Mouse (Mus musculus): Measurements from ENCODE around the gene Cd274. TPM values are rescaled to one million over a fixed set of nuclear protein-coding genes. Genes with fewer than 3 reads are reported as not detected.

Gene Cd274
- polyA plus RNA-seq, 1 experiment from 2014 or later: 0.46 TPM

DNA sequence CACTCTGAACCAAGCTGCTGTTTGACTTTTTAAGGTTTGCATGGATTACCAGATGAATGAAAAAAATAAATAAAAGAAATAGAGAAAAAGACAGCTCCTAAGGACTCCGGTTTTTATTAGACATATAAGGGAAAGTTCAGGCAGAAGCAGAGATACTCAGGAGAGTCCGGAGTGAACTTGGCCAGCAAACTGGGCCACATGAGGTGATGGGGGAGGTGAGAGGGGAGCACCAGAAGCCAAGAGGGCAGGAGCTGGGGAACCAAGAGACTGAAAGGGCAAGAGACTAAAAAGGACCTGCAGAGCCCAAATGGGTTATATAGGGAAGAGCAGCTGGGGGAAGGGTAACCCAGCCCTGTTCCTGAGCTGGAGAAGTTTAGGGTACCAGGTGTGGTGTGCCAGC is 27.5 kb downstream of the Cd274 start:
- H3K4me1 ChIP-seq (ENCODE audit: control insufficient read depth, insufficient read depth, low read length): no peaks in the 10 kb centered on the region
- no peaks in the 10 kb centered on the region for H3K36me3 ChIP-seq (ENCODE audit: control insufficient read depth, insufficient read depth, low read length)
- no peaks in the 10 kb centered on the region for H3K9me3 ChIP-seq (replicated peaks; ENCODE audit: control insufficient read depth, low read length)
- H3K27me3 ChIP-seq (replicated peaks; ENCODE audit: control insufficient read depth, insufficient read depth, low read length): no peaks in the 10 kb centered on the region
- no peak overlapping the region for H3K4me2 ChIP-seq (ENCODE audit: low read length)
- DNase-seq (ENCODE audit: low spot score): no peak
- no peak for ATAC-seq
- no peak overlapping the region for H3K4me3 ChIP-seq (ENCODE audit: low read depth, low read length)
- WGBS: 96% methylated on average over 2 of the region's 2 CpGs
- no peak overlapping the region for H3K9ac ChIP-seq (ENCODE audit: low read length)
- H3K27ac ChIP-seq (ENCODE audit: low read depth, low read length): no peak overlapping the region

DNA sequence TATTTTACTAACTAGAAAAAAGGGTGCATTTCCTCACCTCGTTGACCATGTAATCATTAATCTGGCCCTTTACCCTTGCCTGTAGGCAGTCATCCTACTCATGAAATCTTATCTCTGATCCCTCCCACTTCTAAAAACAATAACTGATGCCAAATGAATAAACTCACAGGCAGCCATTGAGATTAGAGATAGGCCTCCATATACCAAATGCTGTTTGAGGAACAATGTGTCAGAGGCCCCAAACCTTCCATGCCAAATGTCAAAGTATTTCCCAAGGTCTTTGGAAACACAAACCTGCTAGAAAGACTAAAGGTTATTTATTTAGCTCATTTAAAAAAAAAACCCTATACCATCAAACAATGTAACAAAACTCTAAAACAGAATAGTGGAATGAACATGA is 29.1 kb downstream of the Cd274 start:
- DNase-seq (ENCODE audit: low spot score) (no peak), ATAC-seq (no peak)
- 79% methylated on average over 1 of the region's 1 CpGs for whole genome bisulfite sequencing
- Histone ChIP-seq H3K4me1 (ENCODE audit: control insufficient read depth, insufficient read depth, low read length) (no peaks in the 10 kb centered on the region), H3K36me3 (ENCODE audit: control insufficient read depth, insufficient read depth, low read length) (no peaks in the 10 kb centered on the region), H3K27me3 (replicated peaks; ENCODE audit: control insufficient read depth, insufficient read depth, low read length) (no peaks in the 10 kb centered on the region), H3K9ac (ENCODE audit: low read length) (no peak overlapping the region), H3K27ac (ENCODE audit: low read depth, low read length) (no peak overlapping the region), H3K9me3 (replicated peaks; ENCODE audit: control insufficient read depth, low read length) (no peaks in the 10 kb centered on the region), H3K4me3 (ENCODE audit: low read depth, low read length) (no peak overlapping the region), H3K4me2 (ENCODE audit: low read length) (no peak overlapping the region)

DNA sequence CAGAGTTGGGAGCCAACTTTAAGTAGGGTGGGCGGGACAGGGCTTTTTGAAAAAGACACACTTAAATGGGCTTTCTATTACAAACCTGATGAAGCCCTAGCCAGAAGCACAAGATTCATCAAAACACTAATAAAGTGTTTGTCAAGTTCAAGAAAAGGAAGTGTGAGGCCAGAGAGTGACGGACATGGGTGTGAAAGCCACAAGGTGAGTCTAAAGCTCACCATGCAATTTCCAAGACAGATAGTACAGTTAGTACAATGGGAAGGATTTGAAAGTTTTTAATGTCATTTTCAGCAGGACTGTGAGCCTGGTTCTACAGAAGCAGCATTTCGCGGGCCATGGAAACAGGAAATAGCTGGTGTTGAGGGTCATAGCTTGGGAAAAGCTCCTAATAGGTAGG is 32.5 kb downstream of the Cd274 start:
- 82% methylated on average over 4 of the region's 4 CpGs for WGBS
- no peak for DNase-seq (ENCODE audit: low spot score)

DNA sequence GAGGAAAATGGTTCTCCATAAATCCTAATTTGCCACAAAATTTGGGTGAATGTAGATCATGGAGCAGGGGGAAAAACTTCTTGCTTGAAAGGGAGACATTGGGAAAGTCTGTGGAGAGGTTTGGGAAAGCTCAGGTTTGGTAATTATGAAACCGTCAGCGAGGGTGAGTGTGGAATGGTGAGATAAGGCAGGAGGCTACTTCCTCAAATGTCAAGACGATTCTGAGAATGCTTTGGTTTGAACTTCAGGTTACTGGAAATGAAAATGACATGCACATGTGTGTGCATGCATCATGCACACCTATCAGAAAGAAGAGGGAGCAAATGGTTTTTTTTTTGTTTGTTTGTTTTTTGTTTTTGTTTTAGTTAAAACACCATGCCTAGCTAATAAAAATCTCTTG is 33.2 kb downstream of the Cd274 start:
- Histone ChIP-seq H3K36me3 (ENCODE audit: control insufficient read depth, insufficient read depth, low read length) (no peaks in the 10 kb centered on the region), H3K9ac (ENCODE audit: low read length) (no peak overlapping the region), H3K27me3 (replicated peaks; ENCODE audit: control insufficient read depth, insufficient read depth, low read length) (no peaks in the 10 kb centered on the region), H3K4me1 (ENCODE audit: control insufficient read depth, insufficient read depth, low read length) (no peaks in the 10 kb centered on the region), H3K27ac (ENCODE audit: low read depth, low read length) (no peak overlapping the region), H3K9me3 (replicated peaks; ENCODE audit: control insufficient read depth, low read length) (no peaks in the 10 kb centered on the region), H3K4me2 (ENCODE audit: low read length) (no peak overlapping the region), H3K4me3 (ENCODE audit: low read depth, low read length) (no peak overlapping the region)
- DNase-seq (ENCODE audit: low spot score): no peak
- no peak for ATAC-seq
- 95% methylated on average over 3 of the region's 3 CpGs for WGBS

More for the DNA sequence above, 32.5 kb downstream of the Cd274 start:
- H3K4me2 ChIP-seq (ENCODE audit: low read length): no peak overlapping the region
- no peak overlapping the region for H3K9ac ChIP-seq (ENCODE audit: low read length)
- no peaks in the 10 kb centered on the region for H3K27me3 ChIP-seq (replicated peaks; ENCODE audit: control insufficient read depth, insufficient read depth, low read length)
- H3K4me1 ChIP-seq (ENCODE audit: control insufficient read depth, insufficient read depth, low read length): no peaks in the 10 kb centered on the region
- H3K27ac ChIP-seq (ENCODE audit: low read depth, low read length): no peak overlapping the region
- no peaks in the 10 kb centered on the region for H3K9me3 ChIP-seq (replicated peaks; ENCODE audit: control insufficient read depth, low read length)
- no peak for ATAC-seq
- H3K36me3 ChIP-seq (ENCODE audit: control insufficient read depth, insufficient read depth, low read length): no peaks in the 10 kb centered on the region
- no peak overlapping the region for H3K4me3 ChIP-seq (ENCODE audit: low read depth, low read length)

- no peaks in the 10 kb centered on the region for H3K36me3 ChIP-seq (ENCODE audit: control insufficient read depth, insufficient read depth, low read length)
- H3K4me2 ChIP-seq (ENCODE audit: low read length): no peak overlapping the region
- no peaks in the 10 kb centered on the region for H3K4me1 ChIP-seq (ENCODE audit: control insufficient read depth, insufficient read depth, low read length)
- no peaks in the 10 kb centered on the region for H3K27me3 ChIP-seq (replicated peaks; ENCODE audit: control insufficient read depth, insufficient read depth, low read length)
- 94% methylated on average over 4 of the region's 4 CpGs for WGBS
- H3K9me3 ChIP-seq (replicated peaks; ENCODE audit: control insufficient read depth, low read length): no peaks in the 10 kb centered on the region
- H3K27ac ChIP-seq (ENCODE audit: low read depth, low read length): no peak overlapping the region
- ATAC-seq (no peak), DNase-seq (ENCODE audit: low spot score) (no peak)
- no peak overlapping the region for H3K9ac ChIP-seq (ENCODE audit: low read length)
- no peak overlapping the region for H3K4me3 ChIP-seq (ENCODE audit: low read depth, low read length)
These were observed 35.4 kb downstream of the Cd274 start for GRCm38 (mm10) chr19:29402621-29403020.

DNA sequence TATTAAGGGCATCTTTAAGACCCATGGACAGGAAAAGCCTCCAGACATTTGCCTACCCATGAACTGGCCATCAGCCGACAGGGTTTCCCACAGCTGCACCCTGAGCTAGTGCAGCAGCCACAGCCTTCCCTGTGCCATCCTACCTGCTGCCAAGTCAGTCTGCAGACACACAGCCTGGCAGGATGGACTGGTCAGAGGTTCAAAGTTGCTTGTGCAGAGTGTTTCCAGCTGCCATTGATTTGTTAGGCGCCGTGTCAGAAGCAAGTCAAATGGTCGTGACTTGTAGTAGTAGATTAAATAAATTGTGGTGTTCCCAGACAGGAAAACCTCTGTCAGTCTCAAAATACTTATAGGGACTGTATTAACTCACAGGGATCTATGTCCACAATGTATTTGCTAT is 36.0 kb downstream of the Cd274 start:
- WGBS: 92% methylated on average over 4 of the region's 4 CpGs

DNA sequence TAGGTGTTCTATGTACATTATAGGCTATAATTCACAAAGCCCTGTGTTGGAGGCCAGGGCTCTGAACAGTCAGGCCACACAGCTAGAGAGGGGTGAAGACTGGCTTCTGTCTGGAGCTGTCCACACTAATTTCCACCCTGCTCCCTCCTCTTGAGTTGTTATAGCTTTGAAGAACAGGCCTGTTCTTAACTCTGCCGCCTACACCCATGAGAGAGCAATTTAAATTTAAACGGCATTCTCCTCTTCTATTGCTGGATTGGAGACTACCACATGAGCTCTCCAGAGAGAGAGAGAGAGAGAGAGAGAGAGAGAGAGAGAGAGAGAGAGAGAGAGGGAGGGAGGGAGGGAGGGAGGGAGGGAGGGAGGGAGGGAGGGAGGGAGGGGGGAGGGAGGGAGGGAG is 38.1 kb downstream of the Cd274 start:
- no peak overlapping the region for H3K4me3 ChIP-seq (ENCODE audit: low read depth, low read length)
- WGBS: 83% methylated on average over 2 of the region's 2 CpGs
- no peak overlapping the region for H3K27ac ChIP-seq (ENCODE audit: low read depth, low read length)
- no peaks in the 10 kb centered on the region for H3K36me3 ChIP-seq (ENCODE audit: control insufficient read depth, insufficient read depth, low read length)
- no peak for ATAC-seq
- H3K9ac ChIP-seq (ENCODE audit: low read length): no peak overlapping the region
- H3K4me2 ChIP-seq (ENCODE audit: low read length): no peak overlapping the region
- no peak for DNase-seq (ENCODE audit: low spot score)
- H3K9me3 ChIP-seq (replicated peaks; ENCODE audit: control insufficient read depth, low read length): no peaks in the 10 kb centered on the region
- no peaks in the 10 kb centered on the region for H3K27me3 ChIP-seq (replicated peaks; ENCODE audit: control insufficient read depth, insufficient read depth, low read length)
- no peaks in the 10 kb centered on the region for H3K4me1 ChIP-seq (ENCODE audit: control insufficient read depth, insufficient read depth, low read length)

More for the DNA sequence above, 36.0 kb downstream of the Cd274 start:
- no peaks in the 10 kb centered on the region for H3K9me3 ChIP-seq (replicated peaks; ENCODE audit: control insufficient read depth, low read length)
- H3K4me1 ChIP-seq (ENCODE audit: control insufficient read depth, insufficient read depth, low read length): no peaks in the 10 kb centered on the region
- no peak overlapping the region for H3K4me3 ChIP-seq (ENCODE audit: low read depth, low read length)
- no peaks in the 10 kb centered on the region for H3K27me3 ChIP-seq (replicated peaks; ENCODE audit: control insufficient read depth, insufficient read depth, low read length)
- H3K27ac ChIP-seq (ENCODE audit: low read depth, low read length): no peak overlapping the region
- ATAC-seq: no peak
- H3K36me3 ChIP-seq (ENCODE audit: control insufficient read depth, insufficient read depth, low read length): no peaks in the 10 kb centered on the region
- H3K4me2 ChIP-seq (ENCODE audit: low read length): no peak overlapping the region
- DNase-seq (ENCODE audit: low spot score): no peak
- no peak overlapping the region for H3K9ac ChIP-seq (ENCODE audit: low read length)

GRCm38 (mm10) chr19:29406042-29407017 is 39.1 kb downstream of the Cd274 start:
- Histone ChIP-seq H3K4me2 (ENCODE audit: low read length) (no peak overlapping the region), H3K27me3 (replicated peaks; ENCODE audit: control insufficient read depth, insufficient read depth, low read length) (no peaks in the 10 kb centered on the region), H3K27ac (ENCODE audit: low read depth, low read length) (no peak overlapping the region), H3K9ac (ENCODE audit: low read length) (no peak overlapping the region), H3K4me1 (ENCODE audit: control insufficient read depth, insufficient read depth, low read length) (no peaks in the 10 kb centered on the region), H3K36me3 (ENCODE audit: control insufficient read depth, insufficient read depth, low read length) (no peaks in the 10 kb centered on the region), H3K9me3 (replicated peaks; ENCODE audit: control insufficient read depth, low read length) (no peaks in the 10 kb centered on the region), H3K4me3 (ENCODE audit: low read depth, low read length) (no peak overlapping the region)
- 92% methylated on average over 18 of the region's 18 CpGs for WGBS
- DNase-seq (ENCODE audit: low spot score): no peak
- no peak for ATAC-seq

DNA sequence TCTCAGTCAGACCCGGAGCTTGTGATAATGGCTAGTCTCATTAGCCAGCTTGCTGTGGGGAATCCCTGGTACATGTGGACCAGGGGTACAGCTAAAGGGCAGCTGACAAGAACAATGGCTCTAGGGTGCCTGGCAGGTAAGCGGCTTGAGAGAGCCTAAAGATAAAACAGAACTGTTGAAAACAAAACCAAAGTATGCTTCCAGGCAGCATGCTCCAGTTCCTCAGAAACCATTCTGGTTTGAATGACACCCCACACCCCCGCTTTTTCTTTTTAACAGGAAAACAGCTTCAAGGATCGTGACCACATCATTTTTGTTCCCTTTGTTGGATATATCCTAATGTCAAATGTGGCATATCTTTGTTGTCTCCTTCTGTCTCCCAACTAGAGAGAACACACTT is 43.4 kb downstream of the Cd274 start, which contains the start of gene Pdcd1lg2:
Gene Pdcd1lg2 (plus strand): TSS at position 301 of the 400 bp plus-strand sequence.
- no peak for ATAC-seq
- no peaks in the 10 kb centered on the region for H3K9me3 ChIP-seq (replicated peaks; ENCODE audit: control insufficient read depth, low read length)
- no peaks in the 10 kb centered on the region for H3K36me3 ChIP-seq (ENCODE audit: control insufficient read depth, insufficient read depth, low read length)
- no peak within 1 kb of the TSS for H3K9ac ChIP-seq (ENCODE audit: low read length)
- no peak for DNase-seq (ENCODE audit: low spot score)
- no peak within 1 kb of the TSS for H3K4me2 ChIP-seq (ENCODE audit: low read length)
- no peak within 1 kb of the TSS for H3K4me3 ChIP-seq (ENCODE audit: low read depth, low read length)
- no peaks in the 10 kb centered on the region; the same call in 1 of the 2 replicates for H3K4me1 ChIP-seq (ENCODE audit: control insufficient read depth, insufficient read depth, low read length)
- H3K27ac ChIP-seq (ENCODE audit: low read depth, low read length): no peak within 1 kb of the TSS
- 76% methylated on average over 4 of the region's 4 CpGs for WGBS
- no peaks in the 10 kb centered on the region for H3K27me3 ChIP-seq (replicated peaks; ENCODE audit: control insufficient read depth, insufficient read depth, low read length)

All from forebrain, embryonic 14.5 days (tissue).